Mouse (Mus musculus) thymus, adult 2 months (tissue): ENCODE measurements at regions not wholly inside any gene's neighbourhood (a gene's known extent, or its start where the extent isn't known, plus 50 kb on each side); places are given as distances from the start of the nearest gene placed in this dataset.

Experiments used
- CTCF ChIP-seq: fragments of 200-500 bp; IDR thresholded peaks from 2 replicates; pipeline ENCODE4 v1.5.1; 2012; ENCODE audit warnings: mild to moderate bottlenecking, control low read depth, low read length, moderate library complexity, borderline replicate concordance; ENCODE audit not compliant: control insufficient read depth, poor library complexity, insufficient read depth; ENCODE audit errors: extremely low read depth
- POLR2A ChIP-seq: fragments of 200-500 bp; IDR thresholded peaks from 2 replicates; pipeline ENCODE4 v1.6.1; 2012; ENCODE audit warnings: mild to moderate bottlenecking, low read length, control low read depth, moderate library complexity; ENCODE audit not compliant: control insufficient read depth, poor library complexity, insufficient read depth; ENCODE audit errors: extremely low read depth

DNA sequence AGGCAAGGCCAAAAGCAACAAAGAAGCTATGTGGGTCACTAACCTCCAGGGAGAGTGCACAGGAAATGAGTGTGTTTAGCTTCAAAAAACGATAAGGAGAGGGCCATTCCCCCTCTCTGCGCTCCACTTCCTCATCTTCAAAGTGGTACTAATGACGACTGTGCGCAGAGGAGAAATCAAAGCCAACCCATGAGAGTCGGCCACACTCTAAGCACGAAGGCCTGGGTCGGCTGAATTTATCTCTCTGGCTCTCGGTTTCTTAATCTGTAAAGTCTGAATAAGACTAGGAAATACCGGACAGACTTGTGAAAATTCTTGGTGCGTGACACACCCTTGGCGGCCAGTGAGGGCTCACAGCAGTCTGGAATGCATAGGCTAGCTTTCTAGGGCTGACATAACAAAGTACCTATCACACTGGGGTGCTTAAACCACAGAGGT, 200.9 kb downstream of the Ankrd50 start:
- TF ChIP-seq CTCF (no peak), POLR2A (no peak)
